Mouse (Mus musculus) C2C12 (cell line): Measurements from ENCODE around the gene Zbtb40.

ENCODE experiments used
- CEBPB ChIP-seq: IDR thresholded peaks from one replicate; pipeline ENCODE4 v1.6.1; 2011; ENCODE audit warnings: low read depth, mild to moderate bottlenecking, control low read depth, moderate library complexity
- CTCF ChIP-seq: IDR thresholded peaks from one replicate; pipeline ENCODE4 v1.5.1; 2011; ENCODE audit not compliant: control insufficient read depth, insufficient read depth, insufficient read length
- FOSL1 ChIP-seq: IDR thresholded peaks from one replicate; pipeline ENCODE4 v1.8.0; 2011; ENCODE audit warnings: mild to moderate bottlenecking, low read length; ENCODE audit not compliant: poor library complexity, insufficient read depth, severe bottlenecking
- MAX ChIP-seq: IDR thresholded peaks from one replicate; pipeline ENCODE4 v1.6.1; 2011; ENCODE audit warnings: mild to moderate bottlenecking, control low read depth
- MYOD1 ChIP-seq: IDR thresholded peaks from one replicate; pipeline ENCODE4 v1.6.1; 2011; ENCODE audit warnings: low read depth; ENCODE audit not compliant: control insufficient read depth, insufficient read length
- MYOG ChIP-seq: IDR thresholded peaks from one replicate; pipeline ENCODE4 v1.6.1; 2011; ENCODE audit not compliant: control insufficient read depth, insufficient read length; ENCODE audit errors: extremely low read depth
- USF1 ChIP-seq: IDR thresholded peaks from one replicate; pipeline ENCODE4 v1.6.1; 2011; ENCODE audit warnings: low read depth, mild to moderate bottlenecking, control low read depth, moderate library complexity

DNA sequence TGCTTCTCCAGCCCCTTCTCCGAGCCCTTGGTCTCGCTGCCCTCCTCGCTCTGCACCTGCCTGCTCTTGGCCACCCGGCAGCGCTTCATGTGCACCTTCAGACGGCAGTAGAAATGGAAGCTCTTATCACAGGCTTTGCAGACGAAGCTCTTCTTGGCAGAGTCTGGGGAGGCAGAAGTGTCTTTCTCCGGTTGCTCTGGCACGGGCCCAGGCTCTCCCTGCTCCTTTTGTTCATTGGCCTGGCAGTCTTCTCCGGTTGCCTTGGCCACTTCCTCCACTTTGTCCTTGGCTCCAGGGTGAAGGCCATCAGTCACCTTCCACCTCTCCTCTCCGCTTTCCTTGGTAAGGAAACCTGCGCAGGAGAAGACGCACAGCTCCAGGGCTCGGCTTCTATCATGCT is 53.2 kb downstream of the Zbtb40 start:
- TF ChIP-seq CEBPB: no peak
- TF ChIP-seq CTCF: no peak
- no peak for TF ChIP-seq MYOG
- no peak for TF ChIP-seq USF1
- no peak for TF ChIP-seq MAX
- TF ChIP-seq MYOD1: no peak
- no peak for TF ChIP-seq FOSL1
